Mouse (Mus musculus): ENCODE measurements around the gene Srd5a3.

Gene Srd5a3

GRCm38 (mm10) chr5:76199346-76199745 lies 59.3 kb downstream of the Srd5a3 start:
- no peak for DNase-seq

DNA sequence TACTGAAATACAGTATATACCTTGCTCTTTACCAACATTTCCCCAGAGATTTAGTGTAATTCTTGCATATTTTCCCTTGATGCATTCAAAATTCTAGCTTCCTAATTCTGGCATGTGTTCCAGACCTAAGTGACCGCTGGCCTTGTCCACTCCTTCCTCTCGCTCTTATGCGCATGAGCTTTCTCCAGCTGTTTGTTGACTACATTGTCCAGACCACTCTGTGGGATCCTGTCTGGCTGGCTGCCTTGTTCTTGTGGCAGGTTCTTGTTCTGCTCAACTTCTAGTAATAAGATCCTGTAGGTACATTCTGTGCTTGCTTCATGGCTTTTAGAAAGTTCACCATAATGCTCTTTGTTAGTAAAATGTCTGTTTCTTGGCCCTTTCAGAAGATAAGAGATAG lies 63.1 kb downstream of the Srd5a3 start:
- peak; percentile 22 for DNase-seq

Measured in lung, postnatal 36 days (tissue).